Mouse (Mus musculus): ENCODE measurements around the gene Adprhl1.

DNA sequence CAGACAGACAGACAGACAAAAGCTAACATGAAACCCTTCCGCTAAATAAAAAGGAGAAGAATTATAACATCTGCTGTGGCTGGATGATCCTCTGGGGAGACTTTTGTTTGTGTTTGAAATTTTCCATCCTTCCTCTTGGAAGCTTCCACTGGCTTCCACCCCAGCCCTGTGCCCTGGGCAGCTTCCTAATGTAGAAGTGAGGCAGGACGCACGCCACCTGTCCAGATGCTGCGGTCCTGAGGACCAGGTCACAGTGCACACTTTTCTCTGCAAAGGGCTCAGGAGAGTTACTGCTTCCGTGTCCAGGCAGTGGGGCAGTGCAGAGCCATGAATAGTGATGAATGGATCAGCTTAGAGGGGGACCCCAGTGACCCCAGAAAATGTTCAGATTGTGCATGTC is 48.7 kb downstream of the Adprhl1 start:
- TF ChIP-seq CTCF (IDR thresholded peaks at IDR 0.05; ENCODE audit: low read depth, low read length) (no peak), POLR2A (IDR thresholded peaks at IDR 0.05; ENCODE audit: extremely low read depth, insufficient read depth, low read length) (no peak)
